Mouse (Mus musculus) adrenal gland, adult 8-10 months (tissue): ENCODE data around the gene Grm8. TPM values are rescaled to one million over a fixed set of nuclear protein-coding genes. Genes with fewer than 3 reads are reported as not detected.

Experiments
- DNase-seq: peaks from one replicate; pipeline ENCODE4 v3.0.0; 2022
- total RNA-seq, 4 experiments: library from RNA; stranded (reverse); gene quantifications; 2 replicates each; pipeline ENCODE4 v1.2.4; 2022

Gene Grm8
- total RNA-seq, result 1 to 10 TPM in 1 of 4 experiments, under 1 TPM in 3; 0.48 to 1.0 (median 0.70) TPM

DNA sequence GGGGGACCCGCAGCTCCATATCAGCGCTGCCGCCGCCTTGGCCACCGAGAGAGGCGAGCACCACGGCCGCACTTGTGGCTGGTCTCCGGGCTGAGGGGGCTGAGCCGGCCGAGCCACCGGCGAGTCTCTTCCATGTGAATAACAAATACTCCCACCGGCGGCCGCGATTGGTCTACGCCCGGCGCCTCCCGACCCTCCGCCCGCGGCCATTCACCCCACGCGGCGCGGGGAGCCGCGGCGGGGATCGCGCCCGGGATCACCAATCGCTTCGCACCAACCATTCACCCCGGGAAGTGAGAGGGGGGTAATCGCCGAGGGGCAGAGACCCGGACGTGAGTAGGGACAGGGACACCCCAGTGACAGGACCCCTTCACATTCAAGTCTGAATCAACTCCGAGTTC lies at the start of gene Grm8:
Gene Grm8, minus strand, starts transcription at position 178 of the 401 bp plus-strand sequence.
- no peak for DNase-seq

DNA sequence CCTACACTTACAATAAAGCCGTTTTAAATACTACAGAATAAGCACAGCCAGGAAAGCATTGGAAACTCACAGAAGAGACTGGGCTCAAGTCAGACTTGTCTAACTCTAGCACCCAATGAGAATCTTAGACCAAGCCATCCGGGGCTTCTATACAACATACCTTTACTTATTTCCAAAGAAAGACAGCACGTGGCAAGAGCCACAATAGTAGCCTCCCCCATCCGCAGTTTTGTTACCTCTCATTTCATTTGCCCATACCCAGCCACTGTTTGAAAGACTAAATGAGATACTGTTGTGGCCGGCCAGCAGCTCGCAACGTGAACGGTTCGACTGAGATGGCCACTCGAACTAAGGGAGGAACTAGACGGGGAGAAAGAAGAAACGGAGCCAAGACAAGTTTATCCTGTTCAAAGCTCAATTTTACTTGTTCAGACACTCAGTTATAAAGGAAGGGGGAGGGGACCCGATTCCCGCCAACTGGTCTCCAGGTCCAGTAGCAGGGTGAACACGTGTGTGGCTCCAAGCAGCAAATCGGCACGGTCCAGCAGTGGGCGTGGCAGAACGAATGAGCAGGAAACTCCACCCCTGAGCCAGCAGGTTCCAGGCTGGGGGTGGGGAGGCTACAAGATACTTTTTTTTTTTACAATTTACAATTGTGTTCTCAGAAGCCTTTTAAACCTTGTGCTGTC lies 35.0 kb upstream of the Grm8 start:
- no peak for DNase-seq

DNA sequence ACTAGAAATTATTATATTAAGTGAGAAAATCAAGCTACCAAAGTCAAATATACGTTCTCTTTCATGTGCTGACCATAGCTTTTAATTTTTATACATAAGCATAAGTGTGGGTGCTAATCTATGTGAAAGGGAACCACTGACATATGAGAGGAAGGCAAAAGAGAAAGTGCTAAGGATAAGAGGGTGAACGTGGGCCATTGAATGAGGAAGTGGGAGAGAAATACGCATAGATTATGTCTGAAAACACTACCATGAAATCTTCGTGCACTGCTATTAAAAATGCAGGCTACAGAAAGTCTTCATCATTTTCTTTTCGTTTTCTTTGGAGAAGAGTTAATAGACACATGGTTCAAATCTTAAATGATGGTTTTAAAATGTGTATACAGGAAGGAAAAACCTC lies 25.4 kb upstream of the Grm8 start:
- no peak for DNase-seq

DNA sequence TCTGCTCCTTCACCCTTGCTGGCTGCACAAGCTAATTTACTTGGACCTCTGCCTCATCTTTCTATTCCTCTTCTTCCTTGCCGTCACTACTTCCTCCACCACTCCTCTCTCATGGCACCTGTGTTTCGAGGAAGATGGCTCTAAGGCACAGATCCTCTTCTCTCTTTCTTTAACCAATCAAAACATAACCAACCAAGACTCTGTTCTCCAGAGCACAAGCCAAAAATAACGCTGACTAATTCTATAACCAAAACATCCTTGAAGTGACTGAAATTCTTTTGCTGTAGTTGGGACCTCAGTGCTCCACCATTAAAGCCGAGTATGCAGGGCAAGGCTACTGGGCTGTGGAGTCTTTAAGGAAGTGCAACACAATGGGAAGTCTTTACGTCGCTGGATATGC lies 11.5 kb upstream of the Grm8 start:
- DNase-seq, result no peak

DNA sequence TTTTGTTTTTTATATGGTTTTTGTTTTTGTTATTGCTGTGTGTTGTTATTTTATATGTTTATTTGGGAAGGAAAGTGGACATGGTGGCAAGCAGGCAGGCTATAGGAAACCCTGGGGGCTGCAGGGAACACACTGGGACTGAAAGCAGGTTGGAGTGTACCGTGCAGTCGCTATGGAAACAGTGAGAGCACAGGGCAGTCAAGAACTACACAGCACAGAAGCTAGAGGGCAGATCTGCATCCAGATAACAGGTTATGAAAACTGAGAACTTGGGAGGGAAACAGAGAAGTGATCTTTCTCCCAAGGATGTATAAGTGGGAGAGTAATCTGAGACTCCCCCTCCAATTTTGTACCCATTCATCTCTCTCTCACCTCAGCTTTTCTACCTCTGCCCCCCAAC lies 7.4 kb upstream of the Grm8 start:
- DNase-seq, result no peak

DNA sequence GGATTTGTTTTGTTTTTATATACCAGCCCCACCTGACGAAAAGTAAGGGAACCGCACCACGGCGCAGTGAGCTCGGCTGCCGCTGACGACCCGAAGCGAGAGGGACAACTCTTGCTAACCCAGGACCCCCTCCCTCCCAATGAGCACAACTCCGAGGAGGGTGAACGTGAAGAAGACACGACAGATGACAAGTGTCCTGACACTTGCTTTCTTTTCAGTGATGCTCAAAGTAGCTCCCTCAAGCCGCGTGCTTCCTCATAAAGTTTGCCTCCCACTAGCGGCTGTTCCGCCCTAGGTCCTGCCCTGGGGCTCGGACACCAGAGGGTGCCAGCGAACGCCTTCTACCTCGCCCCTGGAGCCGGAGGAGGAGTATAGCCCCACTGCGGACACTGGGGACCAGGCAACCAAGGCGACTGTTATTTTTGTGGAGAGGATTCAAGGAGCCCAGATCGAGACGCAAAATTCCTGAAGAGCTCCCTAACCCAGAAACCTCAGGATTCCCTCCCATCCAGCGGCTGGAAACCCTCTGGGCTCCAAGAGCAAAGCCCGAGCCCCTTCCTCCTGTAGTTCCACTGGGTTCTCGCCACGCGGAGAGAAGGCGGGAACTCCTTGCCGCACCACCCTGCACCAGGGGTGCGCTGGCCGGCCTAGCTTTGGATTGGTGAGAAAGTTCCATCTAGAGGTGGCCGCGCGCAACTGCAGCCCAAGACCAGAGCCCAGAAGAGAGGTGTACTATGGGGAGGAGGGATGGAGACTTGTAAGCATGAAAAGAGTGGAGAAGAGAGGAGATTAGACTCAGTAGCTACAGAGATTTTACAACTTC lies 644 bp upstream of the Grm8 start:
- DNase-seq, result peak; percentile 61

DNA sequence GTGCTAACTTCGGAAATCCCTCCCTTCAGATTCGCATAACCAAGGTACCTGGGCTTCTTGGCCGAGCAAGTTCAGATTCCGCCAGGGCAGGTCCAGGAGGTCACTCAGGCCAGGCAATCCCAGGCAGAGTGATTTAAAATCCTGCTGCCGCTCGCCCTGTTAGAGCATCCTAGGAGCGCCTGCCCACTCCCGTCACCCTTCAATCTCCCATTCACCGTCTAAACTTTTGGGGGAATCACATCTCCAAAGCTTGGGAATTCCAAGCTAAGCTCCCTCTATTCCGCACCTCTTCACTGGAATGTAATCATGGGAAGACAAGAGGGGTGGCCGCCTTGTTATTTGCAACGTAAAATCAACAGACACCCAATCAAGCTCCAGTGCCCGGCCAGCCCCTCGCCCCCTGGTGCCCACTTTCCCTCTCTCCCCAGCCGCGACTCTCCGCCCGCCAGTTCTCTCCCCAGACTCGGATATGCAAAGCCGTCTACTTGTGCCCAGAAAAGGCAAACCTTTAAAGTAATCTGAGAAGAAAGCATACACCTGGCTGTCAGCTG lies 652 bp downstream of the Grm8 start:
- DNase-seq, result no peak

DNA sequence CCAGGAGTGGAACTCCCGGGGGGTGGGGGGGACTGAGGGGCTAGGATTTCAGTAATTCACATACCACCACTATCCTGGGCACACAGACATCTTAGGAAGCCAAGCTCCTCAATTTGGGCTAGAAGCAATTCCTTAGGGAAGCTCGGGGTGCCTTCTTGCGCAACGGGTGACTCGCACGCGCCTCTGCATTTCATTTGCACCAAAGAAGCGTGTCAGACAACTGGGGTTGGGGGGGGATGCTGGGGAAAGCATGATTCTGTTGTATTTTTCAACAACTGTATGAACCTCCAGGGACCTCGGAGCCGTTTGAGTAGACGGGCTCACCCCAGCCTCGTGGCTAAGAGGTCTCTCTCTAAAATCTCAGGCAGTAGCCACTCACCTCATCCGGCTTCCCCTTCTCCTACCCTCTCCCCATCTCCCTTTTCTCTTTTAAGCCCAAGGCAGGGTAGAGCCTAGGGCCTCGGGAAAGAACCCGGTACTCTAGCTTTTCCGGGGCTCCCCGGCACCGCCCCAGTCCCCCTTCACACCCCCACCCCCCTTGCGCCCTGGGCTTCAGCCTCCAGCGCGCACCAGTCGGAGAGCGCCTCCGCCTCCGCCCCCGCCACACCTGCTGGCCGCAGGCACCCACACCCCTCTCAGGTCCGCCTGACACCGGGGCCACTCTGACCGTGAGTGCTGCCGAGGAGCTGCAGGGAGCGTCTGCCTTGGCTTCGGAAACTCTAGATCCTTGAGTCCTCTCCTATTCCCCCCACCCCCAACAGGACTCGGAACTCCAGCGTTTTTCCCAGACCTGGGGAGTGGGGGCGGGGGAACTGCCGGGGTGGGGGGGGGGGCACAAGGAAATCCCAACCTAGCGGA lies 1.5 kb downstream of the Grm8 start:
- no peak for DNase-seq

DNA sequence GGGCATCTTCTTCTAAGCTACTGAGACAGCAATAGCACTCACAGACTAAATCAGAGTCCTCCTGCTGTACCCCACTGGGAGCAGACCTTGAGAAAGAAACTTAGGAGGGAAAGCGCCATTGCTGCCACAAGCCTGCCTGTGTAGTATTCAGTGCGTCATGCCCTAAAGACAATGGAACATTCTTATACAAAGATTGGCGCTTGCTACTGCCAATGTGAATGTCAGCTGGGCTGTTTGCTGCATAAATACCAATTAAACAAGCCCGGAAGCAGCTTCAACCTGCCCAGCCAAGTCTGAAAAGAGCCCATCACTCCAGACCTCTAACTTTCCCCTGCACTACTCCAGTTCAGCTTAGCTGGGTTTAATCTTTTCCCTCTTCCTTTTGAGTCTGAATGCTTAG lies 2.9 kb downstream of the Grm8 start:
- no peak for DNase-seq

DNA sequence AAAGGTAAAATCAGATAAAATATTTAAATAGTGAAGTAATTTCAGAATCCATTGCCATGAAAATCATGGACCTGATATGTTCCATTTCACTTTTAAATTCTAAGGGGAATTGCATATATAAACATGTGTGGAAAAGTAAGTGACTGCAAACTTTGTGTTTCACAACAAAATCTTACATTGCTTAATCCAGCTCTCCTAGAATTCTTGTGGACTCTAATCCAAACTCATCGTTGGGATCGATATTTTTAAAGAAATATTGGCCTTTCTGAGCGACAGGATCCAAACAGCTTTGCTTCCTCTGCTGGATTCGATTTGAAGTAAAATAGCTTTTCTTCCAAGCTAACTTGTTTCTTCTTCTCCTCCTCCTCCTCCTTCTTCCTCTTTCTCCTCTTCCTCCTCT lies 6.1 kb downstream of the Grm8 start:
- no peak for DNase-seq

DNA sequence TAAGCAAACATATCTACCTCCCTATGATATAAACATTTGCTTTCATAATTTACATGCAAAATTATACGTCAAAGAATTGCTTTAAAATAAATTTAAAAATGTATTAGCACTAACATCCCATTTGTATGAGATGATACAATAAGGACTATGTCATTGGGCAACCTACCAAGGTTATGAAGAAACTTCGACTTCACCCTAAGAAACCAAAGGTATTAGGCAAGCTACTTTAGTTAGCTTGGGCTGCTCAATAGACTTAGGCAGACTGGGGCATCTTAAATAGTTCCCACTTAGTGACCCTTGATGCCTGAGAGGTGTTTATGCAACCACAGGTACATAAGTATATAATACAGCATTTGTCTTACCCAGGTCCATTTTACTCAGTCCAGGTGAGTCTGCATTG lies 19.5 kb downstream of the Grm8 start:
- DNase-seq, result no peak

DNA sequence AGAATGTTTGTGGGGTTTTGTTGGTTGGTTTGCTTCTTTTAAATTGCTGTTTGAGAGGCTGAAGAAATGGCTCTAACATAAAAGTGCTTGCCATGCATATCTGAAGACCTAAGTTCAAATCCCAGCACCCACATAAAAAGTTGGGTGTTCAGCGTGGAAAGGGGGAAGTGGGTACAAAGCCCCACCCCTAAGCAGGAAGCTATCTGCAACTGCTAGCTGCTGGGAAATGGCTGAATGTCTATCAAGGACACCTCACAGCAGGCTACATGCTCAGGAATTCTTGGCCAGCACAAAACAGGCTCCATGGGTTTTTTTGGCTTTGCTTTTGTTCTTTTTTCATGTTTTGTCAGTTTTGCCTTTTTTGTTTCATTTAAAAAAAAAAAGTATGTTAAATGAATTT lies 20.1 kb downstream of the Grm8 start:
- no peak for DNase-seq

DNA sequence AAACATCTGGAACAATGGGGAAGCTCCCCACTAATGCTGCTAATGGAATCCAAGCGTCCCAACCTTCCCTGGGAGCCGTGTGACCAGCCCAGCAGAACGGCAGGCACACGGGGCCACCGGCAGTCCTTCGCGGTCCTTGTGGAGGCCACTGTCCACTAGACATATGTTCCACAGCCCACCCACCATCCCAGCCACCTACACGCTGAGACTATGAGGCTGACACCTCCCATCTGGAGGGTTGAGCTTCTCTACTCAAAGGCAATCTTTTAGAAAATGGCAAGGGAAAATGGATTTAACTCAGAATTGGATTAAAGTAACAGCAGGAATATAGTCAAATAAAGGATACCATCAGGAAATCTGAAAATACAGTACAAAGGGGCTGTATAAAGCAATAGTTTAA lies 23.4 kb downstream of the Grm8 start:
- no peak for DNase-seq

DNA sequence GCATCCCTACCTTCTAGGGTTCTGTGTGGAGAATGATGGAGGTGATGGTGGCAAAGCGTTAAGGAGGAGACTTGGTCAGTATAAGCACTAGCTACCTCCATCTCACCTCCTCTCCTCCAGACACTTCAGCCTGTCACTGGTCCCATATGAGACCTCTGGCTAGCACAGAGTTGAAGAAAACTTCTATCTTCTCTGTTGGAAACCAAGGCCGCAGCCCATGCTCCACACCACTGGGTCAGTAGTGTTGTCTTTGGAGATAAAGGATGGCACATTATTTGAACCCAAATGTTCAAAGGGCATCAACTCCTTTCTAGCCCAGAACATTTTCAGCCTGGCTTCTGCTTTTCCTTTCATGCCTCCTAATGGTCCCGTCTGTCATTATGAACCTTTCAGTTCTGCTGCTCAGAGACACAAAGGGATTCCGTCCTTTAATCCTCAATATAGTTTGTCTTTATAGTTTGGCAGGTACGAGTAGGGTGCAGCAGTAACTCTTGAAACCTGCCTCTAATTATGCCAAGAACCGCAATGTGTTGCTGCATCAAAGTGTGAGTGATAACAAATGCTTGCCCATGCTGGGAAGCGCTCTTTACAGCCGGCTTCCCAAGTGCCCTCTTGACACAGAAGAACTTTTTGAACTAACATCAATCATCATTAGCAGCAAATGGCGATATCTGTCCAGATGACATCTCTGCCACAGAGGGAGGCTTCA lies 32.2 kb downstream of the Grm8 start:
- DNase-seq, result no peak

DNA sequence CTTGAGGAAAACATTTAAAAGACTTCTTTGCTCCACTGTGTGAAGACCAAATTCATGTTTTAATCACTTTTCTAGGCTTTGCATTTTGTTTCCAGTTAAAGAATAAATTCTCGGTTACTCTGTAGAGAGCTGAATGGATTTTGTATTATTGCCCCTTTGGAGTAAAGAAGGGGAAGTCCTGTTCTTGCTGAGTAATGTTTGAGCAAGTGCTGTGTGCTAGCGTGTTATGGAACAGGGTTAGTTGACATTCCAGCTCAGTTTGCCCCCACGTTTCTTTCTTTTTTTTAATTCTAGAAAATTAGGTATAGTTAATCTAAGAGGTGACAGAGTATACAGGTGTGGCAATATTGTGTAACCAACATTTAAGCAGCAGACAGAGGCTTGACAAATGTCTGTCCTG lies 35.0 kb downstream of the Grm8 start:
- DNase-seq, result no peak

DNA sequence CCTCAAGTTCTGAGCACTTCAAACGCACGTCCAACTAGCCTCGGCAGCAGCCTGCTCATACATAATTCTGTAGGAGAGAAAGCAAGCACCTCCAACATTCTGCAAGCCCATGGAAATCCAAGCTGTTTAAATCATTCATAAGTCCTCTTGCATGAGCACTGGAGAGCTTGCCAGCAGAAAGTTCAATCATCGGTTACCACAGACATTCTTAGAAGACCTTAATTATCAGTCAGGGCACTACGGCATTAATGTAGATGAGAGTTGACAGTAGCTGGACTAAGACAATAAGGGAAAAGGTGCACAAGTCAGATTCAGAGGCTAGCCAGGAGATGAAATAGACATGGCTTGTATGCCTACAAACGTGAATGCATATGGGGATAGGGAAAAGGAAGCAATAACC lies 42.5 kb downstream of the Grm8 start:
- no peak for DNase-seq

DNA sequence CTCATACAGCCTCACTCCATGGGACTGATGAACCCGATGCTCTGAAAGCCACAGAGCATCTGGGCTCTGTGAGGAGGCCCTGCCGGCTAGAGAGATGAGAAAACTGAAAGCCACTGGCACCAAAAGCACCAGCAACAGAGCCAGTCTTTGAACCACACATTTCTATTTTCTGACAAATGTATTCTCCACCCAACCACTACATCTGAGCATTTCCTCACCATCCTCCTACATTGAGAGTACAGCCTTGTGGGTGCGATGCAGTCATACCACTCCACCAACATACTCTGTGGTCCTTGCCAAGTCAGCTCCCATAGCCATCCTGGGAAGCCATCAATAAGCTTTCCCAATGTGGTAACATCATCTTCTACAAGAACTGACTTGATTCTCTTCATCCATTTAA lies 43.1 kb downstream of the Grm8 start:
- DNase-seq, result no peak

DNA sequence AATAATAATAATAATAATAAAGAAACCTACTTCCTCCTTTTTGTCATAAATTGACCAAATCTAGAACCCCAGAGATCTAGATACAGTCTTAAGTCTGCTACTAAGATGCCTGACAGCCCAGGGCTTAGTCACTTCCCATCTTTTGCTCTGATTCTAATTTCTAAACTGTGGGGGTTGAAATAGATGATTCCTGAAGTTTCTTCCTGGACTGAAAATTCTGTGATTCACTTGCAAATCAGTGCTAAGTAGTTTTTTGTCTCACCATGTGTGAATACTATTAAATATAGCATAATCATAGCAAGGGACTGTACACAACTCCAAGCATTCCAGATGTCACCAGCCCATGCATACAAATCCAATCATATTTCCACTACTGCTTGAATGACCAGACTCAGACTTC lies 44.0 kb downstream of the Grm8 start:
- DNase-seq, result no peak

DNA sequence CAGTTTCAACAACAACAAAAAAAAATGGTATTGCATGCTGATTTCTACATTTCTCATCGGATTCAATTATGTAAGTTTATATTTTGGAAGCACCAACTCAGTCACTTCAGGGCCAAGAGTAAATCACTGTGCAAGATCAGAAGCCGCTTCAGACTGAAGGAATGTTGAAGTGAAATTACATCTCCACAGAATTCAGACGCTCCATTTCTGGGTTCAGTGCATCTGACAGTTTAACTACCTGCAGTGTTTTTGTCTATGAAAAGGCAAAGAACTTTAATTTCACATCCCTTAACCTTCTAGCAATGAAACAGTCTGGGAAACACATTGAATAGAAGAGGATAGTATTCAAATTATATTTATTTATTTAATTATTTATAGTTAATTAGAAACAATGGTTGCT lies 59.4 kb downstream of the Grm8 start:
- no peak for DNase-seq

DNA sequence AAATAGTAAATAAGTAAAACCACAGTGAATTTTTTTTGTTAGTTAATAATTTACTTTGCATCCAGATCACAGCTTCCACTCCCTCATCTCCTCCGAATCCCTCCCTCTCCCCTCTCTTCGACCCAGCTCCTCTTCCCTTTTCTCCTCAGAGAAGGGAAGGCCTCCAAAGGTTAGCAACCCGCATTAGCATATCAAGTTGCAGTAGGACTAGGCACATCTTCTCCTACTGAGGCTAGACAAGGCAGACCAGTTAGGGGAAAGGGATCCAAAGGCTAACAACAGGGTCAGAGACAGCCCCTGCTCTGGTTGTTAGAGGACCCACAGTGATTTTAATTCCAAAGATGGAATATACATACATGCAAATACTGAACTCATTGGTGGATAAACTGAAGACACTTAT lies 60.5 kb downstream of the Grm8 start:
- DNase-seq, result no peak

DNA sequence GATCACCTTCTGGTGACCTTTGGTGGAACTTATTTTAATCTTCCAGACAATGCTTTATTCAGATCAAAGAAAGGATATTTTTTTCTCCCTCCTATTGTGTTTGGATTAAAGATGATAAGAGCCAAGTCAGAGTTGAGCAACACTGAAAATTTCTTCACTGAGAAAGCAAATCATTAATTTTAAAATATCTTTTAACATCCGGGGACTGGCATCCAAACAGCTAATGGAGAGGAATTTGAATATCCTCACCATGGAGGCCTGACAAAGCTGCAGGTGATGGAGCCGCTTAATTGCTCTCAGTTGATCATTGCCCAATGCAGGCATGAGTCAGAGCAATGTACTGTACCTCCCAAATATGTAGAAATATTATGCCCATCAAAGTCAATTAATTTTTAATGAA lies 83.0 kb downstream of the Grm8 start:
- no peak for DNase-seq

DNA sequence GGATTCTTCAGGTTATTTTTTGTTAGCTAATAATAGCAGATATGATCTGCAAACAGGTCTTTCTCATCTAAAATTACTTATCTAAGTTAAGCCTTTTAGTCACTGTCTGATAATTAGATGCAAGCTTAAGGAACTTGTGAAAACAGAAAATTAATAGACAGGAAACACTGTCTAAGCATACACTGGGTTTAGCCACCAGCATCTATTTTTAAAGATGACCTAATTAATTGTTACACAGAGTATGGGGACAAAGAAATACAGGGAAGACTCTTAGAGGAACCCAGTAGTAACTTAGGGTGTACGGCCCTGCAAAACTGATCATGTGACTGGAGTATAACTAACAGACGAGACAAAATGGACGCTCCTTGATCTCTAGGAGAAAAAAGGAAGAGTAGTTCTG lies 92.6 kb downstream of the Grm8 start:
- DNase-seq, result no peak
